Mouse (Mus musculus): Measurements from ENCODE around the gene Areg. TPM values are rescaled to one million over a fixed set of nuclear protein-coding genes. Genes with fewer than 3 reads are reported as not detected.

Areg gene
- 0.19 TPM in 1 of 2 replicates, not detected in the other for polyA plus RNA-seq (2012; rRNA removed)

DNA sequence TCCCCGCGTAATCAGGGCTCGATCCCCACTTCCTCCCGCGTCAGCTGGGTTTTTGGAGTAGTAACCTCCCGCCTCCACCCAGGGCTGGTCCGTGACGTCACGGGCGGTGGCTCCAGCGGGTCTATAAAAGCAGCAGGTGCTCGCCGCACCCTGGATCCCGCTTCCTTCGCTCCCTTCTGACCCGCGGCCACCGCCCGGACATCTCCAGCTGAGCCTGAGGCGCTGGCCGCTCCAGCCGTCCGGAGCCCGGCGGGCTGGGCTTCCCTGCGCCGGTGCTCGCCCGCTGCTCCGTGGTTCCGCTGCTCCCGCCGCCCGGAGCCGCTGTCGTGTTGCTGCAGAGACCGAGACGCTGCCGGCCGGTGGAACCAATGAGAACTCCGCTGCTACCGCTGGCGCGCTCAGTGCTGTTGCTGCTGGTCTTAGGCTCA is at the start of gene Areg:
Gene Areg (plus strand): TSS at position 154 of the 428 bp plus-strand sequence.
- DNase-seq (ENCODE audit: low read depth) = no peak

DNA sequence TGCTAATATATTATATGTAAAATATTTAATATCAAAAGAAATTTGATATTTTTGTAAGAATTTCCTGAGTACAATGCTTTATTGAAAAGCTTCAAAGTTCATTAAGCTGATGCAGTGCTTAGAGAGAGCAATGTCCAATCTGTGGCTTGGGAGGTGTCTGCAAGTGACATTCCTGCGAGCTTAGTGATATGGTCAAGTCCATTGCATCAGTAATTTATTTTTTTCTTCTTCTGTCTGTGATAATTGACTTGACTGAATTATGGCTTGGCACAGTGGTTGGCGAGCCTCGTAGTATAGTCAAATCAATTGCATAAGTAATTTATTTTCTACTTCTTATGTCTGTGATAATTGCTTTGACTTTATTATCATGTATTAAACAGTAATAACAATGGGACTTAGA is 49.1 kb upstream of the Areg start:
- no peak for DNase-seq (ENCODE audit: low read depth)

DNA sequence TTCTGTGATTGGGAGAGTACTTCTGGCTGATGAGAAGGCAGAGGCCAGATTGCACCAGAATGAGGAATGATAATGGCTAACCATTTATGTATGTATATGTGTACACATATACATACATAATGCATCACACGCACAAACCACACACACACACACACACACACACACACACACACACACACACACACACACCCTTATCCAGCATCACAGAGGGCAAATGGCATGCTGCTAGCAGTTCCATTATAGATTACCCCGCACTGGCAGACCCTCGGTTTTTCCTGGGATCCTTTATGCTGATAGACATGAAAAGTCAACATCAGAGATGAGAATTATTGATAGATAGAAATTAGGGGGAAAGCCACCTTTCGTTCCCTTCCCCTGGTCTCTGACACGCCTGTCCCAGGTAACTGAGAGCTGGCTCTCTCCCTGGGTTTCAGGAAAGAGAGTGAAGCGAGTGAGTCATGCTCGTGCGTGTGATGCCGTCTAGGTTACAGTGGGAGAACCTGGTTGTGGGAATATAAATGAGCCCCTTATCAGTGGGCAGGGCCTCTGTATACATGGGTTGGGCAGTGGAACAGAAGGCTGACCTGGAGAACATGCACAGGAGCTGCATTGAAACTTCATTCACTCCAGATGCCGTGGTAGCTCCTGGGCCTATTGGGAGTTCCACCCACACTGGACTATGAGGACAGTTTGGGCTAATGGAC is 41.3 kb upstream of the Areg start:
- DNase-seq (ENCODE audit: low read depth) = no peak

DNA sequence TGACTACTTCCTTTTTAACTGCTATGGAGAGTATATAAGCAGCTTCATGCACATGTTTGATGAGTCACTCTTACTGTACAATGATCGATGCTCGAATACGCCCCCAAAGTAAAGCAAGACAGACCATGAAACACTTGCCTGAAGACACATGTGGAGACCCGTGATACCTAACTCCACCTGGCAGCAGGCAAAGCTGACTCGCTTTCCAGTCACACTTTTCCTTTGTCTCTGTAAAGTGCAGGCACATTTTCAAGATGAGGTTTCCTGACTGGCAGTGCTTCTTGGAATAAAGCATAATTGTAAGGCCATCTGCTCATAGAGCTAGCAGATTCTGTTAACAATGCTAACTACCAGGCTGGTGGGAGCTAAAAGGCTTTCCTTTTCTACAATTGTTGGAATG is 37.7 kb upstream of the Areg start:
- no peak for DNase-seq (ENCODE audit: low read depth)

- no peak for DNase-seq (ENCODE audit: low read depth)
These were observed 35.3 kb upstream of the Areg start for GRCm38 (mm10) chr5:91103943-91104665.

DNA sequence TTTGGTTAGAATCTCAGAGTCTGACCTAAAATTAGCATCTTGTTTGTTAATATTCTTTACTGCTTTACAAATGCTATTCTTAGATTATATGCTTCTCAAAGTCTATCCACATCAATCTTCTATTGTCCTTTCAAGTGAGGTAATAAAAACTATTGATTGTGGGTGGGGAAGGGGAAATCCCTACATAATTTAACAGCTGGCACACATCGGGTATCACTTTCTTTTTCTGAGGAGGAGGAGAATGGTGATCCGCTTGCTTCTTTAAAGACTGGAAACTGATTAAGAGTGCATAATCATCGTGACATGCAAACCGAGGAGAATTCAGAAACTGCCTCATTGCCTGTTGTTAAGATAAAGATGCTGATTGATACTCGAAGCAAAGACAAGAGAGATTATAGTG is 33.2 kb upstream of the Areg start:
- no peak for DNase-seq (ENCODE audit: low read depth)

- DNase-seq (ENCODE audit: low read depth) = no peak
These were observed 29.3 kb upstream of the Areg start for GRCm38 (mm10) chr5:91110023-91110670.

DNA sequence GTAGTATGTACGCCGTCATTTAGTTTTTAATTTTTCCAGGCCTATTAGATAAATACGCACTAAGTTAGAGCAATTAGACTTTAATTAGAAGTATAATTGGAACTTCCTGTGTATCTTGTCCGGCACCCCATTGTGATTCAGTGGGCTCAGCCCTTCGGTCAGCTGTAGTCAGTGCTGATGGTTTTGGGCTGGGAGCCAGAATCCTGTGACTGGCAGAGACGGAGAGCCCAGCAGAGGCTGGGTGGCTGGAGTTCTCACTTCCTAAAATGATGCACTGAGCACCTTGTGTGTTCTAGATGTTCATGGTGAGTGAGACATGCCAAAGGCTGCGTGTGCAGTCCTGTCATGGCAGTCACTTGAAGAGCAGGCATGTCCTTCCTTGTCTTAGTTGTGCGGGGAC is 28.4 kb upstream of the Areg start:
- no peak for DNase-seq (ENCODE audit: low read depth)

DNA sequence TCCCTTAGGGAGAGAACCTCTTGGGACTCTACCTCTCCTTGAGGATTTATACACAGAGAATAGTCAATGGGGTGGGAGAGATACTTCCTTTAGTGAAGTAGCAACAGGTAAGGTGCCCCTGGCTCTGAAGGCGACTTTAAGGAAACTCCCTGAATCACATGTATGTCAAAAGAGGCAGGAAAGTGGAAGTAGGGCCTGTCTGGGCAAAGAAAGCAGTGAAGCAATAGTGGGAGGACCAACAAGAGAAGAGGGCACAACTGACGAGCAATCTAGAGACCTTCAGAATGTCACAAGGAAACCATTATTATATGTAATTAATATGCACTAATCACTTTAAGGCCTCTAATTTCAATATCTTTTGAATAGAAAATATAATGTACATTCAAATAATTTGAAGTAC is 25.4 kb upstream of the Areg start:
- no peak for DNase-seq (ENCODE audit: low read depth)

- no peak for DNase-seq (ENCODE audit: low read depth)
These were observed 24.8 kb upstream of the Areg start for GRCm38 (mm10) chr5:91114574-91114973.

DNA sequence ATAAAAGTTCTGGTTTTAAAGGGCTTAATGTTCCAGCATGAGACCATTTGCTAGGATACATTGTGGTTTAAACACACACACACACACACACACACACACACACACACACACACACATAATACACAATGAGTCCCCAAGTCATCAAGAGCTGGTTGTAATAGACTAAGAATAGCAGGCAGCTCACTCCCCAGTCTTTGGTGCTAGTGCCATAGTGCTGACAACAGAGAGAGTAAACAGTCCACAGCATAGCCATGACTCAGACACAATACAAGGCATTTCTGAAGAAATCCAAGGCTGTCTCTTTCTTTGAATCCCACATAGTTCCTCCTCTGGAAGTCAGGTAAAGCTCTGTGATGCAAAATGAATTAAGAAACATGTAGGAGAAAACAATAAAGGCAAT is 20.8 kb upstream of the Areg start:
- no peak for DNase-seq (ENCODE audit: low read depth)

DNA sequence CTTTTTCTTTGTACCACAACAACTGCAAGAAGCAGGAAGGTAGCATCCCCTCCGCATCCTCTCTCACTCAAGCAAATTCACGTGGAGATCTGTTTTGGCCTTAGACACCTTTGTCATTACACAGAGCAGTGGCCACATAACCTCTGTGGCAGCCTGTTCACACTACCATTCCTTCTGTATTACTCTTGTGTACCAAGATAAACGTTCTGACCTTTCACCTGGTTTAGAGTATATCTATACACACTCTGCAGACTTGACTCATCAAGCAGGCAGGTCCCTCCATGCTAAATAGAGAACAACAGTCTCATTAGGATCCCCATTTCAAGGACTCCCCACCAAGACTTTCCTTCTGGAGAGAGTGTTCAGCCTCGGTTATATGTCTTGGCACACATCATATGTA is 16.0 kb upstream of the Areg start:
- DNase-seq (ENCODE audit: low read depth) = no peak

- no peak for DNase-seq (ENCODE audit: low read depth)
These were observed 15.3 kb upstream of the Areg start for GRCm38 (mm10) chr5:91124140-91124539.

DNA sequence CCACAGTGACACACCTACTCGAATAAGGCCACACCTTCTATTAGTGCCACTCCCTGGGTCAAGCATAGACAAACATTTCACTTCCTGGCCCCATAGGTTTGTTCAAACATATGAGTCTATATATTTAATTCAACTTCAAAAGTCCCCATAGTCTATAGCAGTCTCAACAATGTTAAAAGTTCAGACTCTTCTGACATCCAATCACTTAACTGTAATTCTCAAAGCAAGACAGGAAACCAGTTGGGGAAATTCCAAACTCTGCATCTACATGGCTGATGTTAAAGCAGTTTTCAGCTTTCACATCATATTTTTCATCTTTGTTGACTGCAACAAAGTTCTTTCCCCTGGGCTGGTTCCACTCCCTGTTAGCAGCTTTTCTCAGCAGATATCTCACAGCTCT is 12.8 kb upstream of the Areg start:
- no peak for DNase-seq (ENCODE audit: low read depth)

- DNase-seq (ENCODE audit: low read depth) = no peak
These were observed 4.4 kb upstream of the Areg start for GRCm38 (mm10) chr5:91134961-91135360.

- DNase-seq (ENCODE audit: low read depth) = no peak
These were observed 429 bp upstream of the Areg start for GRCm38 (mm10) chr5:91138970-91139369.

DNA sequence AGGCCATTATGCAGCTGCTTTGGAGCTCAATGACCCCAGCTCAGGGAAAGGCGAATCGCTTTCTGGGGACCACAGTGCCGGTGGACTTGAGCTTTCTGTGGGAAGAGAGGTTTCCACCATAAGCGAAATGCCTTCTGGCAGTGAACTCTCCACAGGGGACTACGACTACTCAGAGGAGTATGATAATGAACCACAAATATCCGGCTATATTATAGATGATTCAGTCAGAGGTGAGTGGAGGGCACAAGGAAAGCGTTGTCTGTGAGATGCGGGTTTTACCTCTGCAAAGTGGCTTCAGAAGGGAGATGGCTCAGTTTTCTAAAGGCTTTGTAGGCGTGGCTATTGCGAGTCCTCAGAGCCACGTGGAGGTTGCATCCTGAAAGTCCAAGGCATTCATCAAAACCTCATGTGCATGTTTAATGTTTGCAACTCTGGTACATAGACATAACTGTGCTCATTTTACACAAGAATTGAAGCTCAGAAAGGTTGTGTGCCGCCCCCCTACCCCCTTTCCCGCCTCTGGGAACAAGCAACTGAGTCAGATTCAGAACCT is 1.6 kb downstream of the Areg start:
- DNase-seq (ENCODE audit: low read depth) = no peak

DNA sequence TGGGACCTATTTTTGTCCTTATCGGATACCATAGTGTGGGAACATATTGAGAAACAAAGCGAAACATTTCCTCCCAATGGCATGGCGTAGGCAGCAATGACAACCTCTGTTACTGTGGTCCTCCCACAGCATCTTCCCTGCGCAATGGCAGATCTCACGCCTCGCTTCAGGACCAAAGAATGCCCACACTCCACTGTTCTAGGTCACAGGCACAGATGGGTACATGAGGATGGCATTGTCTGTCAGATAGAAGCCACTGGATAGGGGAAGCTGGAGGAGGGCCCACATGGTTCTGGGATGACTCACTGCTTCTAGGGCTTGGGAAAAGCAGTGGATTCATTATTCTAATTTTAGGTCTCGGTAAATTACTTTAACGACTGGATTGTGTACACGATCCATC is 5.6 kb downstream of the Areg start:
- no peak for DNase-seq (ENCODE audit: low read depth)

DNA sequence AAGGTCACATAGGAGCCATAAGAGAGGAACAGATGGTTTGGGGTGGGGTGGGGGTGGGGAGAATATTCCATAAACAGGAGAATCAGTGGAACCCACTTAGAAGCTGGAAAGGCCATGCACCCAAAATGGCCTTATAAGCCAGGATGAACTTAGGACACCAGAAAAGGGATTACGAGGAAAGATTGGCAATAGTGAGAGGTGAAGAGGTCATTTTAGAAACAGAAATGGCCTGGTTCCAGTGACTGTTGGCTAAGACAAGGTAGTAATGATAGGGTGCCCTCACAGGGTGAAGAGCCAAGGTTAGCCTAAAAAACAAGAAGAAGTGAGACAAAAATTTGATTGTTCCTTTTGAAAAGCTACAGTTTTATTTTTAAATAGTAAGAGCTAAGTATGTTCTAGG is 7.6 kb downstream of the Areg start:
- DNase-seq (ENCODE audit: low read depth) = no peak

DNA sequence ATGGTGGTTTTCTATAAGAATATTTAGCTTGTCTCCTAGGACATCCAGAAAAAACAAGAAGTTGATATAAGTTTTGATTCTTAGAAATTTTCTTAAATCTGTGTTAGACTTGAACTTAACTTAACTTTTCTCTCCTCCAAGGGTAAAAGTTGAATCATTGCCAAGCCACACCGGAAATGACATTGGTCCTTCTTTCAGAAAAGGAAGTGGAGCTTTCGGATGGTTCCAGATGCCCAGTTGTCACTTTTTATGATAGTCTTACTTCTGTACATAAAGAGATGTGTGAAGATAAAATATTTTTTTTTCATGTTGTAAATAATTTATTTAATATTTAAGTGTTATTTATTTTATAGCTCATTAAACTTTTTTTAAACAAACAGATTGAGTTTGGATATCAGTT is 8.7 kb downstream of the Areg start:
- DNase-seq (ENCODE audit: low read depth) = no peak

- no peak for DNase-seq (ENCODE audit: low read depth)
These were observed 17.3 kb downstream of the Areg start for GRCm38 (mm10) chr5:91156677-91157076.

DNA sequence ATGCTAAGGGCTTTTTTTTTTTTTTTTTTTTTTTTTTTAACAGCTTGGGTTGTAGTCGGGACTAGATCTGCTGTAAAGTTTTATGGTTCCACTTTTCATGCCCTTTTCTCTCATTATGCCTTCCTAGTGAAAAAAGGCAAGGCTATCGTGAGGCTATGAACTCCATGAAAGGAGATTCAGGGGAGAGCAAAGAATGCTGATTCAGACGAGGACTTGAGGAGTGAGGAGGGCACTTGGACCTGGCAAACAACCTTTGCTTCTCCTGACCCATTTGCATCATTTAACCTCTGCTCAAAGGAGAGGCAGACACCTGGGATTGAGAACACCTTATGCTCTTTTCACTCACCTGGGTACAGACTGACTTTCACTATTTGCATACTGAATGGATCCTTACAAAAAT is 17.8 kb downstream of the Areg start:
- DNase-seq (ENCODE audit: low read depth) = no peak

- DNase-seq (ENCODE audit: low read depth) = no peak
These were observed 23.4 kb downstream of the Areg start for GRCm38 (mm10) chr5:91162787-91163186.
